Mouse (Mus musculus): Measurements from ENCODE around the gene Noxred1. TPM values are rescaled to one million over a fixed set of nuclear protein-coding genes. Genes with fewer than 3 reads are reported as not detected.
"Not testable (repeated sequence)": the region's sequence is repeated elsewhere in the genome, so short reads cannot be mapped to it uniquely, and the experiment has no call there.

Noxred1 gene
- polyA plus RNA-seq, 1 experiment from 2014 or later, result 2.4 TPM

DNA sequence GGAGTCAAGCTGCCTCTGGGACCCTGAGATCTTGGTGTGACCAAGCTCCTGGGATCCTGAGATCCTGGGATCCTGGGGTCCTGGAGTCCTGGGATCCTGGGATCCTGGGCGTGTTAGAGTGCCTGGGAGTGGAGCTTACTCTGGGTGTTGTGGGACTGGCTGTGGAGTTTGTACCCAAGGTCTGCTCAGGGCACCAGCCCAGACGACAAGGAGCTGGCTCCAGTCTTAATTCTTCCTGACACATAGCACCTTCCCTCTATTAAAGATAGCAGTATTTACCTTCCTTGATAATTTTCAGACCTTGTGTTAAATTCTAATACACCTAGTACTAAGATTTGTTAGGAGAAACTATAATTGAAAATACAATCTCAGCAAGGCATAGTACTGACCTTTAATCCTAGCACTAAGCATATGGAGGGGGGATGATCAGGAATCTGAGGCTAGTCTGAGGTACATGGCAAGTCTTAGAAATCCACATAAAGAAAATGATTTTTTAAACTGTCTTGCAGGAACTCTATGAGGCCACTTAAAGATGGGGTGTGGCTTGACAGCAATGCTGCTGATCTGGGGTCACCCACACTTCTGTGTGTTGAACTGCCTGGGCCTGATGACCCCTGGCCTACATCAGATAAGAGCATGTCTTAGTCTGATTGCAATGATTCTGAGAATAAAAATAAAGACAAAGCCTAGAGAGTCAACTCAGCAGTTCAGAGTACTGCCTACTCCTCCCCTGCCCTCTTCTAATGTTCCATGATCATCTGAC is 25.5 kb downstream of the Noxred1 start:
- H3K4me3 ChIP-seq (replicated peaks; ENCODE audit: low read length), result no peak overlapping the region
- H3K4me1 ChIP-seq (replicated peaks; ENCODE audit: control insufficient read depth, insufficient read depth, low read length), result no peaks in the 10 kb centered on the region
- H3K36me3 ChIP-seq (replicated peaks; ENCODE audit: control insufficient read depth, insufficient read depth), result no peaks in the 10 kb centered on the region
- WGBS, result 67% methylated on average over 2 of the region's 2 CpGs
- no peak overlapping the region for H3K4me2 ChIP-seq (replicated peaks)
- ATAC-seq (ENCODE audit: low FRiP score) (no peak), DNase-seq (ENCODE audit: low spot score) (no peak)
- H3K27me3 ChIP-seq (ENCODE audit: control insufficient read depth, insufficient read depth, low read length), result no peaks in the 10 kb centered on the region
- no peak overlapping the region for H3K9ac ChIP-seq
- no peak overlapping the region for H3K27ac ChIP-seq
- H3K9me3 ChIP-seq (ENCODE audit: control insufficient read depth, low read length), result no peaks in the 10 kb centered on the region

DNA sequence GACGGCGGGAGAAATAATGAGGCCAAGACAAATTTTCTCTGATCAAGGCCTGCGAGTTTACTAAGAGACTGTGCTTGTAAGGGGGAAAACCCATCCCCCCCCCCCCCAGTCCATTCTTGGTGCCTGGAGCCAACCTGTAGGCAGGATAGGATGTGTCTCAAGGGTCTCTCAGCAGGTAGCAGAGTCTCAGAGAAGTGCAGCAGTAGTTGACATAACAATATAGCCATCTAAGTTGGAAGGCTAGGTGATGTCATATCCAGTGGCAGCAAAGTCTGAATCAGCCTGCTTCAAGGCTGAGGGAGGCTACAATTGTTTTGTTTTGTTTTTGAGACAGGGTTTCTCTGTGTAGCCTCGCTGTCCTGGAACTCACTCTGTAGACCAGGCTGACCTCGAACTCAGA is 32.7 kb downstream of the Noxred1 start:
- not testable (repeated sequence) for H3K4me1 ChIP-seq (replicated peaks; ENCODE audit: control insufficient read depth, insufficient read depth, low read length); H3K4me3 ChIP-seq (replicated peaks; ENCODE audit: low read length); H3K4me2 ChIP-seq (replicated peaks); ATAC-seq (ENCODE audit: low FRiP score); H3K27me3 ChIP-seq (ENCODE audit: control insufficient read depth, insufficient read depth, low read length); H3K9me3 ChIP-seq (ENCODE audit: control insufficient read depth, low read length); H3K36me3 ChIP-seq (replicated peaks; ENCODE audit: control insufficient read depth, insufficient read depth); DNase-seq (ENCODE audit: low spot score); H3K27ac ChIP-seq; H3K9ac ChIP-seq
- 86% methylated on average over 5 of the region's 5 CpGs for WGBS

- Histone ChIP-seq H3K4me1 (replicated peaks; ENCODE audit: control insufficient read depth, insufficient read depth, low read length) (peaks cover 14% of the 10 kb centered on the region), H3K27me3 (ENCODE audit: control insufficient read depth, insufficient read depth, low read length) (no peaks in the 10 kb centered on the region), H3K4me3 (replicated peaks; ENCODE audit: low read length) (no peak overlapping the region), H3K9ac (no peak overlapping the region), H3K36me3 (replicated peaks; ENCODE audit: control insufficient read depth, insufficient read depth) (no peaks in the 10 kb centered on the region), H3K27ac (no peak overlapping the region), H3K4me2 (replicated peaks) (no peak overlapping the region), H3K9me3 (ENCODE audit: control insufficient read depth, low read length) (no peaks in the 10 kb centered on the region)
- WGBS, result 70% methylated on average over 5 of the region's 5 CpGs
- DNase-seq (ENCODE audit: low spot score) (no peak), ATAC-seq (ENCODE audit: low FRiP score) (no peak)
These were observed 36.8 kb downstream of the Noxred1 start for GRCm38 (mm10) chr12:87201694-87202093.

DNA sequence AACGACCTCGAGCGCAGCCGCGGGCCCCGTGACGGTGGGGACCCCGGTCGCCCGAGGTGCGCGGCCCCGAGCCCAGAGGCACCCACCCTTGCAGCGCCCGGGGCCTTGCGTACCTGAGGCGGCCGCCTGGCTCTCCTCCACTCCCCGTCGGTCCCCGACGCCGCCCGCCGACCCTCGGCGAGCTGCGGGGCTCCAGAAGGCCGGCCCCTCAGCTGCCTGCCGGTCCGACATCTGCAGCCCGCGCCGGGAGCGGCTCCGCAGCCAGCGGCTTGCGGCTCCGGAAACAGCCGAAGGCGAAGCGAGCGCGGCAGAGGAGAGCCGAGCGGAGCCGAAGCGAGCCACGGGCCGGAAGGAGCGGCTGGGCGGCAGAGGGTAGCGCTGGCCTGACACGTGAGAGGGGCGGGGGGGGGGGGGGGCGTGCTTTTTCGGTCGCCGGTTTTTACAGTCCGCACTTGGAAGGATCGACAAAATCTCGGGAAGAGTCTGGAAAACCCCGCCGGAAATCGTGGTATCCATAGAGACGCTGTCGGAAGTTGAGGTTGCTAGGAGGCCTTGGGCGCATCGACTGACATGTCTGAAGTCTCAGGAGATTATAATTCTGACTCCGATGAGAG is 38.5 kb downstream of the Noxred1 start, which contains the start of gene Tmed8:
Gene Tmed8, minus strand, starts transcription at position 482 of the 614 bp plus-strand sequence.
- peak within 1 kb of the TSS; percentile 67 for H3K4me2 ChIP-seq (replicated peaks)

DNA sequence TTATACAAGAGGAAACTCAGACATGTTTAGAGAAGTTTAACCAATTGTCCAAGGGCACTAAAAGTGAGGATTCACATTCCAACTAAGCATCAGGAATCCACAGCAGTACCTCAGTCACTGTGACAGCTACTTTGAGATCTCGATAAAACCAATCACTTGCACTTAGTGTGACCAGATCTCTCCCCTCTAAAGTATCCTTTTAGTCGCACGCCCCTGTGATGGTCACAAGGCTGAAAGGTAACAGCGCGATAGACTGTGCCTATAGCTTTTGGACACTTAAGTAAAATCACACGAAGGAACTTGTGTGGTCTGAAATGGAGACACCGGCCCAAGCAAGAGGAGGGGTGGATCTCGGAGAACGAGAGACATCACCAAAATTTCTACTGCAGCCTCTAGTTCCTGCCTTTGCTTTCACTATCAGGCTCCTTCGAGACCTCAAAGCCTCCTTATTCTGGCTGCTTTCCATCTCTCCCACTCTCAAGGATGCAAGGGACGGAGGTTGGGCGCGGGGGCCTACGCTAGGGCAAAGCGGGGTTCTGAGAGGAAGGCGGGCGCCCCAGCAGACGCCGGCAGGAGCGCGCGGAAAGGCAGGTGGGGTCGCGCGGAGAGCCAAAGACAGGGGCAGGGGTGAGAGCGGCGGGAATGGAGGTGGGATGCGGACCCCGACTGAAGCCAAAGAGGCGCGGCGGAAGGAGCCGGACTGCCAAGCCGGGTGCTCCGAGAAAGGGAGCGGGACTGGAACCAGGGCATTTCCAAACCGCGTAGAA is 39.1 kb downstream of the Noxred1 start, which contains the start of gene Samd15:
Gene Samd15, plus strand, starts transcription at position 518 of the 767 bp plus-strand sequence.
- WGBS, result 1% methylated on average over 38 of the region's 38 CpGs
- peak within 1 kb of the TSS; percentile 90 for H3K9ac ChIP-seq
- no peaks in the 10 kb centered on the region for H3K36me3 ChIP-seq (replicated peaks; ENCODE audit: control insufficient read depth, insufficient read depth)
- peak; percentile 46 for ATAC-seq (ENCODE audit: low FRiP score)
- H3K27me3 ChIP-seq (ENCODE audit: control insufficient read depth, insufficient read depth, low read length), result no peaks in the 10 kb centered on the region
- H3K4me1 ChIP-seq (replicated peaks; ENCODE audit: control insufficient read depth, insufficient read depth, low read length), result peaks cover 14% of the 10 kb centered on the region
- H3K27ac ChIP-seq, result peak within 1 kb of the TSS; percentile 92
- peak within 1 kb of the TSS; percentile 67 for H3K4me2 ChIP-seq (replicated peaks)
- H3K9me3 ChIP-seq (ENCODE audit: control insufficient read depth, low read length), result no peaks in the 10 kb centered on the region
- peak within 1 kb of the TSS; percentile 86 for H3K4me3 ChIP-seq (replicated peaks; ENCODE audit: low read length)
- peak; percentile 61 for DNase-seq (ENCODE audit: low spot score)

More for the DNA sequence above, 38.5 kb downstream of the Noxred1 start, which contains the start of gene Tmed8:
- no peaks in the 10 kb centered on the region for H3K36me3 ChIP-seq (replicated peaks; ENCODE audit: control insufficient read depth, insufficient read depth)
- ATAC-seq (ENCODE audit: low FRiP score) (peak; percentile 96), DNase-seq (ENCODE audit: low spot score) (peak; percentile 80)
- H3K4me3 ChIP-seq (replicated peaks; ENCODE audit: low read length), result peak within 1 kb of the TSS; percentile 86
- H3K9ac ChIP-seq, result peak within 1 kb of the TSS; percentile 90
- H3K27me3 ChIP-seq (ENCODE audit: control insufficient read depth, insufficient read depth, low read length), result no peaks in the 10 kb centered on the region
- H3K4me1 ChIP-seq (replicated peaks; ENCODE audit: control insufficient read depth, insufficient read depth, low read length), result peaks cover 14% of the 10 kb centered on the region
- H3K9me3 ChIP-seq (ENCODE audit: control insufficient read depth, low read length), result no peaks in the 10 kb centered on the region
- WGBS, result under 1% methylated on average over 61 of the region's 70 CpGs
- H3K27ac ChIP-seq, result peak within 1 kb of the TSS; percentile 92

- Histone ChIP-seq H3K27me3 (ENCODE audit: control insufficient read depth, insufficient read depth, low read length) (no peaks in the 10 kb centered on the region), H3K36me3 (replicated peaks; ENCODE audit: control insufficient read depth, insufficient read depth) (no peaks in the 10 kb centered on the region), H3K27ac (no peak overlapping the region), H3K9me3 (ENCODE audit: control insufficient read depth, low read length) (no peaks in the 10 kb centered on the region), H3K4me2 (replicated peaks) (peak overlapping the region; percentile 67), H3K4me3 (replicated peaks; ENCODE audit: low read length) (peak overlapping the region; percentile 86), H3K4me1 (replicated peaks; ENCODE audit: control insufficient read depth, insufficient read depth, low read length) (peaks cover 14% of the 10 kb centered on the region), H3K9ac (peak overlapping the region; percentile 90)
- WGBS, result 42% methylated on average over 6 of the region's 6 CpGs
- DNase-seq (ENCODE audit: low spot score) (no peak), ATAC-seq (ENCODE audit: low FRiP score) (no peak)
These were observed 39.7 kb downstream of the Noxred1 start for GRCm38 (mm10) chr12:87198792-87199191.

GRCm38 (mm10) chr12:87196310-87196709 is 42.2 kb downstream of the Noxred1 start:
- Histone ChIP-seq H3K27ac (no peak overlapping the region), H3K36me3 (replicated peaks; ENCODE audit: control insufficient read depth, insufficient read depth) (no peaks in the 10 kb centered on the region), H3K4me1 (replicated peaks; ENCODE audit: control insufficient read depth, insufficient read depth, low read length) (peaks cover 14% of the 10 kb centered on the region), H3K4me2 (replicated peaks) (no peak overlapping the region), H3K27me3 (ENCODE audit: control insufficient read depth, insufficient read depth, low read length) (no peaks in the 10 kb centered on the region), H3K4me3 (replicated peaks; ENCODE audit: low read length) (no peak overlapping the region), H3K9me3 (ENCODE audit: control insufficient read depth, low read length) (no peaks in the 10 kb centered on the region), H3K9ac (no peak overlapping the region)
- ATAC-seq (ENCODE audit: low FRiP score), result no peak
- DNase-seq (ENCODE audit: low spot score), result no peak

- 94% methylated on average over 1 of the region's 1 CpGs for WGBS
- Histone ChIP-seq H3K4me1 (replicated peaks; ENCODE audit: control insufficient read depth, insufficient read depth, low read length) (peaks cover 14% of the 10 kb centered on the region), H3K27me3 (ENCODE audit: control insufficient read depth, insufficient read depth, low read length) (no peaks in the 10 kb centered on the region), H3K9ac (no peak overlapping the region), H3K36me3 (replicated peaks; ENCODE audit: control insufficient read depth, insufficient read depth) (no peaks in the 10 kb centered on the region), H3K4me2 (replicated peaks) (no peak overlapping the region), H3K4me3 (replicated peaks; ENCODE audit: low read length) (no peak overlapping the region), H3K9me3 (ENCODE audit: control insufficient read depth, low read length) (no peaks in the 10 kb centered on the region), H3K27ac (no peak overlapping the region)
- DNase-seq (ENCODE audit: low spot score) (no peak), ATAC-seq (ENCODE audit: low FRiP score) (no peak)
These were observed 43.5 kb downstream of the Noxred1 start for GRCm38 (mm10) chr12:87195069-87195468.

DNA sequence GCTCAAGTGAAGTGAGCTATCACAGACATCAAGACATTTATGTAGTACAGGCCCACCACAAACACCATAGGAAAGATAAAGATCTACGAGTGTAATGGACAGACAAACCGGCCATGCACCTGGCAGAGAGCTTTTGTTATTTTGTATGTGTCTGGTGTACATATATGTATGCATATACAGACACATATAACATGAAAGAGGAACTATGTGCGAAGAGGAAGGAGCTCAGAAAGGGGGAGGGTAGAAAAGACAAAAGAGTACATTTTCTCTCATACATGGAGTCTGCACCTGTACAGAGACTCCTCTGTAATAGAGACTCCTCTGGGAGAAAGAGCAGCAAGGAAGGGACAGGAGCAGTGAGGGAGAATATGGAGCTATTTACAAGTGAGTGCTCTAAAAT is 45.5 kb downstream of the Noxred1 start:
- Histone ChIP-seq H3K36me3 (replicated peaks; ENCODE audit: control insufficient read depth, insufficient read depth) (no peaks in the 10 kb centered on the region), H3K4me3 (replicated peaks; ENCODE audit: low read length) (no peak overlapping the region), H3K27ac (no peak overlapping the region), H3K27me3 (ENCODE audit: control insufficient read depth, insufficient read depth, low read length) (no peaks in the 10 kb centered on the region), H3K4me1 (replicated peaks; ENCODE audit: control insufficient read depth, insufficient read depth, low read length) (peaks cover 1% of the 10 kb centered on the region; the same call in 1 of the 2 replicates), H3K4me2 (replicated peaks) (no peak overlapping the region), H3K9me3 (ENCODE audit: control insufficient read depth, low read length) (no peaks in the 10 kb centered on the region), H3K9ac (no peak overlapping the region)
- 95% methylated on average over 3 of the region's 3 CpGs for WGBS
- ATAC-seq (ENCODE audit: low FRiP score), result no peak
- no peak for DNase-seq (ENCODE audit: low spot score)
